Mouse (Mus musculus) NIH3T3 (cell line): Measurements from ENCODE around the gene Galnt15.

Experiments used
- DNase-seq: peaks from one replicate; pipeline ENCODE4 v3.0.0-alpha.2; 2012; ENCODE audit warnings: low read depth

Gene Galnt15

GRCm38 (mm10) chr14:32036482-32036881 is 7.7 kb downstream of the Galnt15 start:
- peak; percentile 8 for DNase-seq

GRCm38 (mm10) chr14:32037661-32038252 is 9.0 kb downstream of the Galnt15 start:
- peak; percentile 33 for DNase-seq

- DNase-seq = no peak
These were observed 13.3 kb downstream of the Galnt15 start for GRCm38 (mm10) chr14:32042108-32042507.

- peak; percentile 35 for DNase-seq
These were observed 17.6 kb downstream of the Galnt15 start for GRCm38 (mm10) chr14:32046357-32046756.

GRCm38 (mm10) chr14:32050171-32050570 is 21.4 kb downstream of the Galnt15 start:
- DNase-seq = peak; percentile 28

GRCm38 (mm10) chr14:32053895-32054294 is 25.1 kb downstream of the Galnt15 start:
- DNase-seq = no peak

- no peak for DNase-seq
These were observed 26.0 kb downstream of the Galnt15 start for GRCm38 (mm10) chr14:32054788-32055187.

GRCm38 (mm10) chr14:32055781-32056180 is 27.0 kb downstream of the Galnt15 start:
- DNase-seq = no peak

GRCm38 (mm10) chr14:32056675-32057074 is 27.9 kb downstream of the Galnt15 start:
- DNase-seq = peak; percentile 27

- DNase-seq = no peak
These were observed 28.9 kb downstream of the Galnt15 start for GRCm38 (mm10) chr14:32057664-32058063.

- no peak for DNase-seq
These were observed 32.6 kb downstream of the Galnt15 start for GRCm38 (mm10) chr14:32061398-32061797.

GRCm38 (mm10) chr14:32072807-32073206 is 44.0 kb downstream of the Galnt15 start:
- DNase-seq = no peak

- peak; percentile 72 for DNase-seq
These were observed 44.5 kb downstream of the Galnt15 start for GRCm38 (mm10) chr14:32073211-32073685.

- no peak for DNase-seq
These were observed 45.1 kb downstream of the Galnt15 start for GRCm38 (mm10) chr14:32073901-32074300.

- DNase-seq = peak; percentile 88
These were observed 48.2 kb downstream of the Galnt15 start for GRCm38 (mm10) chr14:32076896-32077575.

GRCm38 (mm10) chr14:32081026-32081425 is 52.2 kb downstream of the Galnt15 start:
- no peak for DNase-seq

GRCm38 (mm10) chr14:32082891-32083290 is 54.1 kb downstream of the Galnt15 start:
- DNase-seq = no peak

- no peak for DNase-seq
These were observed 54.7 kb downstream of the Galnt15 start for GRCm38 (mm10) chr14:32083466-32083865.

- DNase-seq = peak; percentile 37
These were observed 56.1 kb downstream of the Galnt15 start, which contains the start of gene Oxnad1 for GRCm38 (mm10) chr14:32084761-32085485. Gene Oxnad1, plus strand, starts transcription at chr14:32085374.

- DNase-seq = peak; percentile 98
These were observed 56.9 kb downstream of the Galnt15 start, which contains the start of gene Dph3 for GRCm38 (mm10) chr14:32085486-32086201. Gene Dph3, minus strand, starts transcription at chr14:32085729.

GRCm38 (mm10) chr14:32086226-32086625 is 57.4 kb downstream of the Galnt15 start:
- peak; percentile 28 for DNase-seq
